Mouse (Mus musculus): Measurements from ENCODE around the gene Spon1. TPM values are rescaled to one million over a fixed set of nuclear protein-coding genes. Genes with fewer than 3 reads are reported as not detected.
A peak's percentile ranks its signal among the peaks of the same experiment; 100 is the strongest.

The Spon1 gene
- polyA plus RNA-seq, 1 experiment from 2014 or later, result 79.7 TPM

DNA sequence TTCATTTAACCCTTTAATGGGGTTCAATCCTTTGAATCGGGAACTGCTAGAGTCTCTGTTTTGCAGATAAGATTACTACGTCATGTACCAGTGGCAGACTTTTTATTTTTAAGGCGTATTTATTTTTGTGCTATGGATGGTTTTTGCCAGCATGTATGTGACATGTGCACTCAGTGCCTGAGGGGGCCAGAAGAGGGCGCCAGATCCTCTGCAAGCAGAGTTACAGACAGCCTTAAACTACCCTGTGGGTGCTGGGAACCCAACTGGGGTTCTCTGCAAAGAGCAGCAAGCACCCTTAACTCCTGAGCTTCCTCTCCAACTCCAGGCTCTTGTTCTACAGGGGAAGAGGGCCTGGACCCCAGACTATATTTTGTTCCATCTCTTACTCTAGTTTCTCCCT is 23.2 kb upstream of the Spon1 start:
- H3K36me3 ChIP-seq (ENCODE audit: control insufficient read depth, insufficient read depth, low read length), result no peaks in the 10 kb centered on the region
- H3K4me3 ChIP-seq (ENCODE audit: low read depth, low read length), result no peak overlapping the region
- no peak overlapping the region for H3K9ac ChIP-seq (ENCODE audit: low read depth, low read length)
- 85% methylated on average over 4 of the region's 4 CpGs for WGBS (ENCODE audit: insufficient replicate concordance)
- 0 out of 2 replicates have a peak, but pooled peaks cover 3% of the 10 kb centered on the region for H3K4me1 ChIP-seq (ENCODE audit: control insufficient read depth, insufficient read depth, low read length)
- H3K4me2 ChIP-seq, result no peak overlapping the region
- no peaks in the 10 kb centered on the region; the same call in 1 of the 2 replicates for H3K9me3 ChIP-seq (replicated peaks; ENCODE audit: control insufficient read depth, low read length)
- ATAC-seq (replicated peaks; ENCODE audit: insufficient number of reproducible peaks, low FRiP score, low TSS enrichment), result no peak
- no peak overlapping the region for H3K27ac ChIP-seq (ENCODE audit: low read depth, low read length)
- H3K27me3 ChIP-seq (ENCODE audit: control insufficient read depth, insufficient read depth, low read length), result no peaks in the 10 kb centered on the region

DNA sequence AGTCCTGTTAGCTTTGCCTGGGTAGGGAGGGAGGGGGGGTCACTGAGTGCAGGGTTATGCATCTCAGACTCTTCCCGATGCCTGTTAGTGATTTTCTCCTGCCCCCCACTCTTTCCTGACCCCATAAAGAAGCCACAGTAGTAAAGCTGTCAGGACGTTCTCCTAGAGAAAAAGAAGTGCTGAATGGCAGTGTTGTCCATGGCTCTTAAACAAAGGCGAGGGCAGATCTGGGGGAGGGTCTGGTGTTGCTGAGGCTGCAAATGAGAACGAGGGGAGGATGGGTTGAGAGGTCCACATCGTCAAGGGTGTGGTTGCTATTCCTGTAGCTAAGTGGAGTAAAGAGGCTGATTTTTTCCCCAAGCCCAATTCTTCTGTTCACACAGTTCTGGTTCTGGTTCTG is 21.8 kb upstream of the Spon1 start:
- no peak for ATAC-seq (replicated peaks; ENCODE audit: insufficient number of reproducible peaks, low FRiP score, low TSS enrichment)
- Histone ChIP-seq H3K4me3 (ENCODE audit: low read depth, low read length) (no peak overlapping the region), H3K4me1 (ENCODE audit: control insufficient read depth, insufficient read depth, low read length) (0 out of 2 replicates have a peak, but pooled peaks cover 3% of the 10 kb centered on the region), H3K27me3 (ENCODE audit: control insufficient read depth, insufficient read depth, low read length) (no peaks in the 10 kb centered on the region), H3K27ac (ENCODE audit: low read depth, low read length) (no peak overlapping the region), H3K9me3 (replicated peaks; ENCODE audit: control insufficient read depth, low read length) (no peaks in the 10 kb centered on the region; the same call in 1 of the 2 replicates), H3K9ac (ENCODE audit: low read depth, low read length) (no peak overlapping the region), H3K36me3 (ENCODE audit: control insufficient read depth, insufficient read depth, low read length) (no peaks in the 10 kb centered on the region), H3K4me2 (no peak overlapping the region)
- WGBS (ENCODE audit: insufficient replicate concordance), result 42% methylated on average over 5 of the region's 5 CpGs

DNA sequence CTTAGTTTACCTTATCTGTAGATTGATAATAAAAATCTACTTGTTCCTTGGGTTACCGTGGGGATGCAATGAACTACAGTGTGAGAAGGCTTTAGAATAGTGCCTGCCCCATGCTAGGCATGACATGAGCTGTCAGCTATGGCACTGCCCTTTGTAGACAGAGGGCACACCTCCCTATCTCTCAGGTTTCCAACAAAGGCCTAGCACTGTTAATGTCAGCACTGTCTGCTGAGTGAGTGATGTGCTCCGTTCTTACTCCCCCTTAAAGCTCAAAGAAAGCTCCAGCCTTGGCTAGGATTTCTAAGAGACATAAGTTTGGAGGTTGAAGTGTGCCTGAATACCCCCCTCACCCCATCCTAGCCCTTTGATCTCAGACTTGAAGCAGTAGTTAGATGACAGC is 9.2 kb upstream of the Spon1 start:
- Histone ChIP-seq H3K4me1 (ENCODE audit: control insufficient read depth, insufficient read depth, low read length) (no peaks in the 10 kb centered on the region), H3K9me3 (replicated peaks; ENCODE audit: control insufficient read depth, low read length) (no peaks in the 10 kb centered on the region), H3K4me3 (ENCODE audit: low read depth, low read length) (no peak overlapping the region), H3K4me2 (no peak overlapping the region), H3K27ac (ENCODE audit: low read depth, low read length) (no peak overlapping the region), H3K27me3 (ENCODE audit: control insufficient read depth, insufficient read depth, low read length) (no peaks in the 10 kb centered on the region), H3K9ac (ENCODE audit: low read depth, low read length) (no peak overlapping the region), H3K36me3 (ENCODE audit: control insufficient read depth, insufficient read depth, low read length) (no peaks in the 10 kb centered on the region)
- ATAC-seq (replicated peaks; ENCODE audit: insufficient number of reproducible peaks, low FRiP score, low TSS enrichment), result no peak
- 73% methylated on average over 2 of the region's 2 CpGs for whole genome bisulfite sequencing (ENCODE audit: insufficient replicate concordance)

DNA sequence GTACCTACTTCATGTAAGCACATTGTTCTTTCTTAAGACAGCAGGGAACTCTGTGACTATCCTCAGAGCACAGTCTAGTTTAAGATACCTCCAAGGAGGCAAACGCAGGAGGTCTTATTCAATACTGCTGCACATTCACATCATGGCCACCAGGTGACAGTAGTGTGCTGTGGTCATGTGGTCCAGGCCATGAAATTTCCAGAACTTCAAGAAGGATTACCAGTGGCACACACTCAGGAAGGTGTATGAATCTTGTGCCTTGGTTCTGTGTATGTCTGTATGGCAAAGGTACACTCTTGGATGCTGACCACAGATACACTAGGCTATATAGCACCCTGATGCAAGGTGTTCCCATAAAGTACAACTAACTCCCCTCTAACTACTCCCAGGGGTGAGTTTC is 6.6 kb upstream of the Spon1 start:
- H3K4me2 ChIP-seq, result no peak overlapping the region

DNA sequence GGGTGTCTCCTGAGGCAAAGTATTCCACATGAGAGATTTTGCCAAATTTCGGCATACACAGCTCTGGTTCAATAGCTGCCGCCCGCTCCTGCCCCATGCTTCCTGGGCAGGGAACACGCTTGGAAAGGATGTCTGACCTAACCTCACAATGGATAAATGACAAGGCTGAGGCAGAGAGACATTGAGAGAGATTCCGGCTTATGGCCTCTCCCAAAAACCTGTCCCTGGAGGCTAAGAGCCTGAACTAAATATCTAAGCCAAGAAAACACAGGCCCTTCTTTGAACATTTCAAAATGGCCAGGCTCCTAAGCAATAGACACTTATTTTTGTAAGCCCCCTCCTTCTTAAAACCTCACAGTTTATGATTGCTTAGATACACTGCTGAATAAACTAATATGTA is 665 bp upstream of the Spon1 start:
- Histone ChIP-seq H3K27me3 (ENCODE audit: control insufficient read depth, insufficient read depth, low read length) (no peaks in the 10 kb centered on the region), H3K9me3 (replicated peaks; ENCODE audit: control insufficient read depth, low read length) (no peaks in the 10 kb centered on the region), H3K4me1 (ENCODE audit: control insufficient read depth, insufficient read depth, low read length) (peaks cover 28% of the 10 kb centered on the region; the same call in 1 of the 2 replicates), H3K4me3 (ENCODE audit: low read depth, low read length) (no peak overlapping the region), H3K36me3 (ENCODE audit: control insufficient read depth, insufficient read depth, low read length) (no peaks in the 10 kb centered on the region), H3K27ac (ENCODE audit: low read depth, low read length) (peak overlapping the region; percentile 77), H3K4me2 (peak overlapping the region; percentile 71), H3K9ac (ENCODE audit: low read depth, low read length) (no peak overlapping the region; the same call in 1 of the 2 replicates)
- ATAC-seq (replicated peaks; ENCODE audit: insufficient number of reproducible peaks, low FRiP score, low TSS enrichment), result no peak
- WGBS (ENCODE audit: insufficient replicate concordance), result 85% methylated on average over 5 of the region's 5 CpGs

More for the DNA sequence above, 6.6 kb upstream of the Spon1 start:
- Histone ChIP-seq H3K9me3 (replicated peaks; ENCODE audit: control insufficient read depth, low read length) (no peaks in the 10 kb centered on the region), H3K36me3 (ENCODE audit: control insufficient read depth, insufficient read depth, low read length) (no peaks in the 10 kb centered on the region), H3K27ac (ENCODE audit: low read depth, low read length) (no peak overlapping the region), H3K27me3 (ENCODE audit: control insufficient read depth, insufficient read depth, low read length) (no peaks in the 10 kb centered on the region), H3K9ac (ENCODE audit: low read depth, low read length) (no peak overlapping the region), H3K4me1 (ENCODE audit: control insufficient read depth, insufficient read depth, low read length) (peaks cover 4% of the 10 kb centered on the region; the same call in 1 of the 2 replicates), H3K4me3 (ENCODE audit: low read depth, low read length) (no peak overlapping the region)
- WGBS (ENCODE audit: insufficient replicate concordance), result 11% methylated on average over 1 of the region's 1 CpGs
- no peak for ATAC-seq (replicated peaks; ENCODE audit: insufficient number of reproducible peaks, low FRiP score, low TSS enrichment)

DNA sequence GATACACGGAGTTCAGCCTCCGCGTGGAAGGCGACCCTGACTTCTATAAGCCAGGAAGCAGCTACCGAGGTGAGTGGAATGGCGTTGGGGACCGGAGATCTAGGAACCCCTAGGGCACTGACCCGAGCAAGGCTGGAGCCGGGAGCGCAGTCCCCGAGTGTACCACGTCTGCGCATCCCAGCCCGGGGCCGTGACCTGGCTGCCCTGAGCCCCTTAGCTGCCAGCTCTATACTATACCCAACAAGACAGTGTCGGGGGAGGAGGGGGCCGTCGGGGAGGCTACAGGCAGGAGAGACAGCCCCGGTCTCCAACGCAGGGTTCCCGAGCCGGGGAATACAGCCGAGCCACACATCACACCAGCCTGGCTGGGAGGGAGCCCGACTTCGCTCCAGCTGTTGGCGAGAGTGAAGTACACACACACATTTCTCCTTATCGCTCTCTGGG is 722 bp downstream of the Spon1 start:
- 1% methylated on average over 27 of the region's 27 CpGs for WGBS (ENCODE audit: insufficient replicate concordance)

DNA sequence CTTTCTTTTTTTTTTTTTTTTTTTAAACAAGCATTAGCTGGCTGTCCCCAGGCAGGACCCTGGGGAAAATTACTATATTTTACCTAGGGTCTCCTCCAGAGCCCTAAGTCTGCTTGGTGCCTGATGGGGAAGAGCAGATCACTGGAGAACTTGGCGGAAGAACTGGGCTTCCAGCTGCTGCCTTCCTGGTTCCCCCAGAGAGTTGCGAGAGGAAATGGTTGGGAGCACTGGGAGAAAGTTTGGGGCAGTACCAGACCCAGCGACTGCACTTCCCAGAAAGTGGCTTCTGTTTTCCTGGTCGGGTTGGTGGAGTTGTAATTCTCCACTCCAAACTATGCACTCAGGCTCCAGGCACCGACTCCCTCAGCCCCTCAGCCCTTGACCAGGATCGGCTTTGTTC is 1.7 kb downstream of the Spon1 start:
- H3K9me3 ChIP-seq (replicated peaks; ENCODE audit: control insufficient read depth, low read length), result peaks cover 4% of the 10 kb centered on the region
- whole genome bisulfite sequencing (ENCODE audit: insufficient replicate concordance), result 12% methylated on average over 6 of the region's 6 CpGs
- H3K36me3 ChIP-seq (ENCODE audit: control insufficient read depth, insufficient read depth, low read length), result no peaks in the 10 kb centered on the region
- H3K9ac ChIP-seq (ENCODE audit: low read depth, low read length), result peak overlapping the region; percentile 80
- peaks cover 25% of the 10 kb centered on the region; the same call in 1 of the 2 replicates for H3K4me1 ChIP-seq (ENCODE audit: control insufficient read depth, insufficient read depth, low read length)
- no peak for ATAC-seq (replicated peaks; ENCODE audit: insufficient number of reproducible peaks, low FRiP score, low TSS enrichment)
- H3K27ac ChIP-seq (ENCODE audit: low read depth, low read length), result peak overlapping the region; percentile 55
- no peaks in the 10 kb centered on the region for H3K27me3 ChIP-seq (ENCODE audit: control insufficient read depth, insufficient read depth, low read length)
- H3K4me2 ChIP-seq, result peak overlapping the region; percentile 71
- H3K4me3 ChIP-seq (ENCODE audit: low read depth, low read length), result peak overlapping the region; percentile 57

More for the DNA sequence above, 722 bp downstream of the Spon1 start:
- H3K4me3 ChIP-seq (ENCODE audit: low read depth, low read length), result peak overlapping the region; percentile 57
- ATAC-seq (replicated peaks; ENCODE audit: insufficient number of reproducible peaks, low FRiP score, low TSS enrichment), result peak; percentile 60; the same call in 1 of the 2 replicates
- H3K4me1 ChIP-seq (ENCODE audit: control insufficient read depth, insufficient read depth, low read length), result peaks cover 29% of the 10 kb centered on the region; the same call in 1 of the 2 replicates
- H3K4me2 ChIP-seq, result peak overlapping the region; percentile 71
- peak overlapping the region; percentile 77 for H3K27ac ChIP-seq (ENCODE audit: low read depth, low read length)
- no peaks in the 10 kb centered on the region for H3K9me3 ChIP-seq (replicated peaks; ENCODE audit: control insufficient read depth, low read length)
- H3K9ac ChIP-seq (ENCODE audit: low read depth, low read length), result peak overlapping the region; percentile 80
- no peaks in the 10 kb centered on the region for H3K36me3 ChIP-seq (ENCODE audit: control insufficient read depth, insufficient read depth, low read length)
- no peaks in the 10 kb centered on the region for H3K27me3 ChIP-seq (ENCODE audit: control insufficient read depth, insufficient read depth, low read length)

DNA sequence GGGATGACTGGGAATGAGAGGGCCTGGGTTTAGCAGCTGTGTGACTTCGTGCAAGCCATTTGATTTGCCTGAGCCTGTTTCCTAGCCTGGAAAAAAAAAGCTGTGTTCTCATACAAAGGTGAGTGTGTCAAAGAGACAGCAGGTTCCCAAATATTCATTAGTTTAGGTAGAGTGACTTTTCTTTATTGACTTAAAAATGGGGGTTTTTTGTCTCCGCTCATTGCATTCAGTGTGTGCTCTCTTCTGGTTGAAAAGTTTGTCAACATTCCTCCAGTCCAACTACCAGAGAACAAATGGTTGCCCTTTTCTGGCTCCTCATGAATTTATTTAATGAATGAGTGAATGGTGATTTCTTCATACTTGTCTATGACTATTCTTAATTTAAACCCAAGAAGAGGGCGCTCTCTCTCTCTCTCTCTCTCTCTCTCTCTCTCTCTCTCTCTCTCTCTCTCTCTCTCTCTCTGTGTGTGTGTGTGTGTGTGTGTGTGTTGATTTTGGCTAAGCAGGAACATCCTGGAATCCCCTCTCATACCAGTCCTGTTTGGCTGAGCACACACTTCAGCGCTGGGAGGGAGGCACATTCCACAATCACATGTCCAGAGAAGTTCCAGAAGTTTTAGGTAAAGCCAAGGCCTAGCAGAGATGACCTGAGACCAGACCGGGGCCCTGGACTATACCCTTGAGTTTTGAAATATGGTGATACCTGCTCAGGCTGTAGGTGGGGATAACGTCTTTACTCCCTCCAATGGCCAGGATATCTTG is 2.6 kb downstream of the Spon1 start:
- H3K27ac ChIP-seq (ENCODE audit: low read depth, low read length), result peak overlapping the region; percentile 63; the same call in 1 of the 2 replicates
- H3K27me3 ChIP-seq (ENCODE audit: control insufficient read depth, insufficient read depth, low read length), result no peaks in the 10 kb centered on the region
- peak overlapping the region; percentile 57 for H3K4me3 ChIP-seq (ENCODE audit: low read depth, low read length)
- H3K4me1 ChIP-seq (ENCODE audit: control insufficient read depth, insufficient read depth, low read length), result peaks cover 26% of the 10 kb centered on the region; the same call in 1 of the 2 replicates
- H3K4me2 ChIP-seq, result peak overlapping the region; percentile 71
- no peaks in the 10 kb centered on the region for H3K36me3 ChIP-seq (ENCODE audit: control insufficient read depth, insufficient read depth, low read length)
- H3K9ac ChIP-seq (ENCODE audit: low read depth, low read length), result peak overlapping the region; percentile 80
- H3K9me3 ChIP-seq (replicated peaks; ENCODE audit: control insufficient read depth, low read length), result peaks cover 4% of the 10 kb centered on the region
- ATAC-seq (replicated peaks; ENCODE audit: insufficient number of reproducible peaks, low FRiP score, low TSS enrichment), result no peak
- 41% methylated on average over 6 of the region's 6 CpGs for WGBS (ENCODE audit: insufficient replicate concordance)
